Mouse (Mus musculus): ENCODE data around the gene Tbcel.

The Tbcel gene

GRCm38 (mm10) chr9:42507709-42508108 is at the start of gene Tbcel:
Tbcel (minus strand) TSS chr9:42507809.
- no peak for DNase-seq (ENCODE audit: low spot score)

GRCm38 (mm10) chr9:42555186-42555585 is 47.6 kb upstream of the Tbcel start:
- DNase-seq (ENCODE audit: low spot score) = no peak

DNA sequence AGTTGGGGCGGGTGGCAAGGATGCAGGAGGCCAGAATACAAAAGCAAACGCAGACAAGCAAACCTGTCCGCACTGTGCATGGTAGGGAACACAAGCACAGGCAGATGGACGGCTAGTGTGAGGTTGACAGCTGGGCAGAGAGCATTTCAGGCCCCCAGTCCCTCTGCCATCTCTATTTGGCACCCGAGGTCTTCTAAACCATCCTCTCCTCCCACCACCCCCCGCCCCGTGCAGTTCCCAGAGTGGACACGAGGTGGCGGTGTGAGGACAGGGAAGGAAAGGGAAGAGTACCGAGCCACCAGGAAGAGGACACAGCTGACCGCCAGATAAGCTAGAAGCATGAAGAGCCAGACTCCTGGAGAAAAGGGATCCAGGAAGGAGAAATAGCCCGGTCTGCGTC is 42.5 kb upstream of the Tbcel start:
- peak; percentile 32 for DNase-seq (ENCODE audit: low spot score)

GRCm38 (mm10) chr9:42548981-42549380 is 41.4 kb upstream of the Tbcel start:
- DNase-seq (ENCODE audit: low spot score) = no peak

DNA sequence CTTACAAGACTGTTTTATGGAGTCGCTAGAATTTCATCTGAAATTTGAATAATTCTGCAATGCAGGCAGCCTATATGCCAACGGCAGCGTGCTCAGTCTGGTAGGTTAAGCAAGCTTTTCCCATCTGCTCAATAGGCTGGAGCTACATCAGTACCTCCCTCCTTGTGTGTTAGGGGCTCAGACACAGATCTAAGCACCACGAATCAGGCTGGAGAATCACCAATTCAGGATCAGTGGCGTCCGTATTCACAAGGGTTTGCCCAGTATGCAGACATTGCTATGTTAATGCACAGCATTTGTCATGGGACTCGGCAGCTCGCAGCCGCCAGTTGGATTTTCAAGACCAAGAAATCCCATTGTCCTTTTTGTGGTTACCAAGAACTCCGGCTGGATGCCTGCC is 36.9 kb upstream of the Tbcel start:
- no peak for DNase-seq (ENCODE audit: low spot score)

GRCm38 (mm10) chr9:42533491-42533890 is 25.9 kb upstream of the Tbcel start:
- DNase-seq (ENCODE audit: low spot score) = no peak

GRCm38 (mm10) chr9:42533041-42533440 is 25.4 kb upstream of the Tbcel start:
- no peak for DNase-seq (ENCODE audit: low spot score)

DNA sequence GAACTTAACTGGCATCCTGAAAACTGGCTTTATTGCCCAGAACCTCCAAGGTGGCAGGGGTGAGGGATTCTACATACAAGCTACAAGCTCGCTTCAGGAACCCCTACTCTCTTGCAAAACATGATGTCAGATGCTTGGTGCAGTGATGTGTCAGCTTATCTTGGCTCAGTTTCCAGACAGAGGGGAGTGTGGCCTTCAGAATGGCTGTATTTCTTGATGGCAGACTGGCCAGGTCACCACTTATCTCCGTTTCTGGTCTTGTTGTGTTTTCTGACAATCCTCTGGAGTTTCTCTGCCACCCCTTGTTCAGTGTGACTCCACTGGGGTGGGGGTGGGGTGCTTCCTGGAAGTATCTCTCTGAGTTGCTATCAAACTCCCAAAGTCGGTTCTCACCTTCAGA is 24.3 kb upstream of the Tbcel start:
- DNase-seq (ENCODE audit: low spot score) = no peak

DNA sequence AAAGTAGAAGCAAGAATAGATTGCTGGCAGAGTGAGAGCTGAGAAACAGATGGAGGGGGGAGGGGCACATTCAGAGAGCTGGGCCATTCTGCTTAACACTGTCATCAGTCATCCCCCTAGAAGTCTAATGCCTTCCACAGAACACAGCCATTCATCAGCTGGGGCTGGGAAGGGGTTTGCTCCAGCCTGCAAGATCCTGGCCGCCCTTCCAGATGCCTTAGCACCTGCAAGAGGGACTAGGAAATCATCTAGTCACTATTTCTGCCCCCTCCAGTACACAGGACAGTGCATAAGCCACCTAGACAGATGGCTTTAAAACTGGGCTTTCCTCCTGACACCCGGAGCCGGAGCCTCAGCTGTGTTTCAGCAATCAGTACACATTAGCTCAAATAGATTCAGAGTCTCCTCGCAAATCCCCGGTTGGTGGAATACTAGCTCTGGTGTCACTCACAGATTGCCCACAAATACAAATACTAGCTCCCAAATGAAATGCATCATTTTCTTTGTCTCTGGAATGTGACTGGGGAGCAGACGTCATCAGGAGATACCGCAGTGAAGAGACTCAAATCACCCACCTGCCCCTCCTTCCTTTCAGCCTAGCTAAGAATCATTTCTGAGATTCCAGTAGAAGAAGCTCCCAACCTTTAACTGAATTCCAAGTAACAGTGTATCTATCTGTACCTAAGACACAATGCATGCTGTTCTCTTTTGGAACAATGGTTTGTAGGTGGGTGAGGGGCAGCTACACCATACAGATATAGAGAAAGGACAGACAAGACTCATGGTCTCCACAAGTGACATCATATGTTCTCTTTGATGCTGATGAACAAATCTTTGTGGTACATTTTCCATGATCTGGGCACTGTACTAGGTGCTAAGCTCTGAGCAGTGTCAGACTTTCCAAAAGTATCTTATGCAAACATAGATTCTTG is 22.9 kb upstream of the Tbcel start:
- DNase-seq (ENCODE audit: low spot score) = no peak

- no peak for DNase-seq (ENCODE audit: low spot score)
These were observed 13.0 kb upstream of the Tbcel start for GRCm38 (mm10) chr9:42520587-42521084.

DNA sequence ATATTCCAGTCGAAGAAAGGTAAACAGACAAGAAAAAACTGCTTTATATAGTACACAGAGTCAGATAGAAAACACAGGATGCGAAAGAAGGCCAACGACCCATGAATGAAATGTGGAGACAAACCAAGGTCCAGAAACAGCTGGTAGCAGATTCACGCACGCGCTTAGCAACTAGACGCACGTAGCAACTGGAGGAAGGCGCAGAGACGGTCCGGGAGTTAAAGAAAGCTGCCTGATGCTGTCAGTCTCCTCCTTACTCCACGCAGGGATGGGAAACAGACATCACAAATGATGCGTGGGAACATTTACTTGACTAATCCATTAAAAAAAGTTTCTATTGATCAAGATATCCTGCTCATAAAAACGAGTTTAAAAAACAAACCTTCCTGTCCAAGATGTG is 10.6 kb upstream of the Tbcel start:
- no peak for DNase-seq (ENCODE audit: low spot score)

DNA sequence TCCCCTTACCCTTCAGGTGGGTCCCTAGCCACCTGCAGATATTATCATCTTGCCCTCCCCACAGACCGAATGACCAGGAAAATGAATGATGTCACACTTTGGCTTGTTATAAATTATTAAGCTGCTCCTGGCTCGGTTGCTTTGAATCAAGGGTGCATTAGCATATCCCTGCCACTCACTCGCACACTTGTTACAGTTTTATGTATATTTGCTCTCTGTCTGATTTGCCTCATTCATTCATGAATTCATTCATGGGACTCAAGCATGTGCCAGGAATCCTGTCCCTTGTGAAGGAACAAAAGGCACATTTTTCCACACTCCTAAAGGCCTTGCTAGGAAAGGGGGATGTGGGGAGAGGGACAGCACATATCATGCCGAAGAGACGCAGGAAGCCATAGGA is 5.5 kb upstream of the Tbcel start:
- DNase-seq (ENCODE audit: low spot score) = no peak

GRCm38 (mm10) chr9:42512312-42512711 is 4.7 kb upstream of the Tbcel start:
- DNase-seq (ENCODE audit: low spot score) = no peak

GRCm38 (mm10) chr9:42508235-42508634 is 626 bp upstream of the Tbcel start:
- no peak for DNase-seq (ENCODE audit: low spot score)

- DNase-seq (ENCODE audit: low spot score) = no peak
These were observed 587 bp downstream of the Tbcel start for GRCm38 (mm10) chr9:42507022-42507421.

GRCm38 (mm10) chr9:42504971-42505510 is 2.6 kb downstream of the Tbcel start:
- no peak for DNase-seq (ENCODE audit: low spot score)

DNA sequence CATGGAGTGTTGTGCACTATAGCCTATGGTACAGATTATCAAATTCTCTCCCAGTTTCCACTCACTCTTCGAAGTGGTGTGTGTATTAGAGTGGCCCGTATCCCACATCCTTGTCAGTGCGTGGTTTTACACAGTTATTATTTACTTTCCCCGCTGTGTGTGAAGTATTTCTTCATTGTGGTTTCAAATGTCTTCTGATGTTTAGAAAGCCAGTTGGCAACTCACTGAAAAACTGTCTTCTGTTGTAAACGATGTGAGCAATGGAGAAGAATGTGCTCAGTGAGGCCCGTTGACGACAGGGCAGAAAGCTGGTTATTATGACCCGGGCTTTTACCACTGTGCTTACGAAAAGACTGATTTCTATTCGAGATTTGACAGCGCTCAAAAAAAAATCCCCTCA is 3.0 kb downstream of the Tbcel start:
- no peak for DNase-seq (ENCODE audit: low spot score)

- no peak for DNase-seq (ENCODE audit: low spot score)
These were observed 3.9 kb downstream of the Tbcel start for GRCm38 (mm10) chr9:42503709-42504108.

- no peak for DNase-seq (ENCODE audit: low spot score)
These were observed 11.3 kb downstream of the Tbcel start for GRCm38 (mm10) chr9:42496296-42496695.

DNA sequence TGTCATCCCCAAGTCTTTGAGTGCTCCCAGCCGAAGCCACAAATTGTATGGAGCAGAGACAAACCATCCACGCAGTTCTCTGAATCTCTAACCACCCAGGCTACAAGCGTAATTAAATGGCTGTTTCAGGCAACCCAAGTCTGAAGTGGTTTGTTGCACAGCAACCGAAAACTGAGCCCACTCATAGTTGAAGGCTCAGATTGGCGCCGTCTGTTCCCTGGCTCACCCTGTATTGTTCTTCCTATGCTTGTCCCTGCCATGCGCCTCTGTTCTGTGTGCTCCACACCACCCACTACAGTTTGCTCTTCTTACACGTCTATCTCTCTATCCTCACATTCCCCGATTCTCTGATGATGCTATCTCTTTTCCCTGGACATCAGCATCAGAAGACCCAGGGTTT is 15.8 kb downstream of the Tbcel start:
- no peak for DNase-seq (ENCODE audit: low spot score)

DNA sequence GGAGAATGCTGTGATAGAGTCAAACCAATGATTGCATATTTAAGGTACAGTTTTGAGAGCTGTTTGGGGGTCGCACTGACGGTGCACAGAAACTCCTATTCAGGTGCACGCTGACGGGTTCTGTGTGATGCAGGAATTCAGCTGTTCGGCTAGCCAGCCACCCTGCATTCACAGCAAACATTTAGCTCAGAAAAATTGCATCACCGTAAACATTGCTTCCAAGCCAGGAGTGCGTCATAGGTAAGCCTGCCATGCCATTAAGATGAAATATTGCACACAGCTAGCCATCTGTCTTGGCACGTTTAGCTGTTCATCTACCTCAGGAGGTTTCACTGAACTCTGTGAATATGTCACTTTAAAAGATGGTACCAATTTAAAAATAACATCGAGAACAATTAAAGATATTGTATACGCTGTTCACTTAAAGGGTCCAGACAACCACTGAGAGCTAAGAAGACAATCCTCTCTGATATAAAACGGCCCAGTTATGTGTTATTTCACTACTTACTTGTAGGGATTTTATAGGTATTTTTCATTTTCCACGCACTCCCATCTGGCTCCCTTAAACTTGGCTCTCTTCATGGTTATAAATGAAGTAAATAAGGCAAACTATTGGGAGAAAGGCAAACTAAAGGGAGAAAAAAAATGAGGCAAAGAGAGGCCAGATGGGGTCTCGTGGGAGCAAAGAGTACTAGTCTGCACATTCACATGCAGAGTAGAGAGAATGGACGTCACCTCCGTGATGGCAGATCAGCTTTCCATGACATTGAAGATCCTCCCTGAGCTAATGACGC is 16.8 kb downstream of the Tbcel start:
- no peak for DNase-seq (ENCODE audit: low spot score)

- no peak for DNase-seq (ENCODE audit: low spot score)
These were observed 19.5 kb downstream of the Tbcel start for GRCm38 (mm10) chr9:42488071-42488470.

DNA sequence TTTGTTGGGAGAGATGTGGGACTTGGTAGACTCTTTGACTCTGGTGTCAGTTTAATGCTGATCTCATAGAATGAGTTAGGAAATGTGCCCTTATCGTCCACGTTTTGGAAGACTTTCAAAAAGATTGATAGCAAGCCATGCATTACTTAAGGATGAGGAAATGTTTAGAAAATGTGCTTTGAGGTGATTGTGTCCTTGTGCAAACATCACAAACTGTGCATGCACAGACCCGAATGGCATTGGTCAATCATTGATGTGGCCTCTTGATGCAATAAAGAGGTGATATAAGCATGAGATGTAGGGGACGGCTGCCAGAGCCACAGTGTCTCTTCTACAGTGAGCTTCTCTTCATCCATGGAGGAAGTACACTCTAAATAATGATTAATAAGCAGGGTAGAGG is 20.7 kb downstream of the Tbcel start:
- DNase-seq (ENCODE audit: low spot score) = no peak
